Mouse (Mus musculus) cerebellum, postnatal 4 days (tissue): ENCODE data around the gene Nobox.

ENCODE experiments used
- DNase-seq, 2 experiments: peaks; one replicate each; pipeline ENCODE4 v3.0.0; 2022; ENCODE audit warnings: low spot score in 2 of 2, mixed read lengths in 1 of 2

Gene Nobox

GRCm38 (mm10) chr6:43274123-43274522 lies 35.2 kb downstream of the Nobox start:
- no peak for DNase-seq

GRCm38 (mm10) chr6:43272597-43272996 lies 36.8 kb downstream of the Nobox start:
- no peak for DNase-seq

DNA sequence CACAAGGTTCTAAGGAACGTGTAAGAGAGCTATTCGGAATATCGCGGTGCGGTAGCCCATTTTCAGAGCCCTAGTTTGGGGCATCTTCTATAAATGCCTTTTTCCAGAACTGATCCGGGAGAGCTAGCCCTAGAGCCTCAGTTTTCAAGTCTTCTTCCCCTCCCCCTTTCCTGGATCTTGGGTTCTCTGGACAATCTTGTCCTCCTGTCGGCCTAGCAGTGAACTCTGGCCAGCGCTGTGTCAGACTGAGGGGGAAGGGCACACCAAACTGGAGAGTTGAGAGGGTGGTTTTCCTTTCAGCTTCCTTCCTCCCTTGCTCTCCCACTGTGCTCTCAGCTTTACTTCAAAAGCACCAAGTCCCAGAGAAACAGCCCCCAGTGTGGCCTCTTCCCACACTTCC lies 43.0 kb downstream of the Nobox start:
- no peak for DNase-seq

DNA sequence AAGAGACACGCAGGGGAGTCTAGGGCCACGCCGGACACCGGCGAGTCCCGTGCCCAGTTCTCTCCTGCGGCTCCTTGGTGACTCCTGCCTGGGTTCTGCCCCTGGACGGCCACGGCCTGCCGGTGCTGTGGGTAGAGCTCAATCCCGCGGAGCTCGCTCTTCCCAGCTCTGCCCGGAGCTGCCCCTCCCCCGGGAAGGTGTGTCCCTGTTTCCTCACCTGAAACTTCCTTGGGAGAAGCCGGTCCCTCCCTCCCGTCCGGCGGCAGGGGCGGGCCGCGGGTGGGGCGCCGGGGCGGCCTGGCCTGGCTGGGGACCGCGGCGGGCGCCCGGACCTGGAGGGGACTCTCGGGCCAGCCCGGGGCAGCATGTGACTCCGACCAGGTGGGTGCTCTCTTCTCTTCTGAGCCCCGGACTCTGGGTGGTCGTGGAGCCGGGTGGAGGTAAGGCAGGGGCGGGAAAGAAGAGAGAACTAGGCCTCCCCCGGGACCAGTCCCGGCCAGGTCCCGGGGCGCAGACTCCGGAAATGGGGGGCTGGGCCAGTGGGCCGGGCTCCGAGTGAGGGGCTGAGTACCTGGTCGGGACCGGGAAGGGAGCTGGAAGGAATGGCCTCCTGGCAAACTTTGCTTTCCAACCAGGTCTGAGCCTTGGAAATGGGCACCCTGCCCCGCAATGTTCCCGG lies 43.9 kb downstream of the Nobox start, which contains the start of gene Arhgef5:
Gene Arhgef5 (plus strand): TSS at position 220 of the 679 bp plus-strand sequence.
- no peak for DNase-seq

- DNase-seq: no peak
Observed at GRCm38 (mm10) chr6:43260756-43261155, 48.6 kb downstream of the Nobox start.

GRCm38 (mm10) chr6:43254193-43254926 lies 55.0 kb downstream of the Nobox start:
- no peak for DNase-seq
